Mouse (Mus musculus) olfactory bulb, adult 2 months (tissue): ENCODE data around the gene Gpsm3.

Experiments
- CTCF ChIP-seq: fragments of 200-500 bp; IDR thresholded peaks from 2 replicates; pipeline ENCODE4 v1.5.1; 2012; ENCODE audit warnings: low read depth, mild to moderate bottlenecking, low read length, moderate library complexity; ENCODE audit not compliant: insufficient read depth
- POLR2A ChIP-seq: fragments of 200-500 bp; IDR thresholded peaks from 2 replicates; pipeline ENCODE4 v1.6.1; 2012; ENCODE audit warnings: mild to moderate bottlenecking, low read depth, low read length, moderate library complexity; ENCODE audit not compliant: insufficient read depth

GRCm38 (mm10) chr17:34560438-34560837, 29.2 kb upstream of the Gpsm3 start:
- TF ChIP-seq CTCF (no peak), POLR2A (no peak)
